8 mouse cellular contexts compared by ENCODE assay signal in the genomic region with DNA sequence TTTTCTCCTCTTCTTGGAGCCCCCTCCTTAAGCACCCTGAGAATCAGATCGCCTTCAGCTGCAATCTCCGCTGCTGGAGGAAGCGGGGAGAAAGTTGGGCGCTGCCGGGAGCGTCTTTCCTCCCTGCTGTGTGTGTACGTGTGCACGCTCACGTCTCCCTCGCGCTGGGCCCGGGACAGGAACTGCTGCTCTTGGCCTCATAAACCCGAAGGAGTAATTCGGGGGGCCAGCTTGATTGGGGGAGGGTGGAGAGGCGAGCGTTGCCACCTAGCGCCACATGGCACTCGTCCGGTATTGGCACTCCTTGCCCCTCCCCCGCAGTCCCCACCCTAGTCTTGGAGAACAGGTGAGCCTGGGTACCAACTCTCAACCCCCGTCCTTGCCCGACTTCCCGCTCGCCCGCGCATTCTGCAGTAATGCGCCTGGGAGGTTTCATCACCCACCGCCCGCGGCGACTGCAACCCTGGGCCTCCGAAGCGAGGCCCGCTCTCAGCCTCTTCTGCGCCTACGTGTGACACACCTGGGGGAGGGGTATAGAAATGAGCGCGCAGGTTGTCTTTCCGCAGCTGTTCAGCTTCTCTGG. TPM values are rescaled to one million over a fixed set of nuclear protein-coding genes. Genes with fewer than 3 reads are reported as not detected.
A peak's percentile ranks its signal among the peaks of the same experiment; 100 is the strongest.
DNase-seq lines count a peak whose midpoint lies in the region; ATAC-seq and TF ChIP-seq lines count a peak whose summit lies in the region.

No protein-coding gene starts in this region.

- peak; percentile 13 to 31 for DNase-seq in cerebellum, postnatal 25 days
- DNase-seq in thymus, postnatal 10 days (ENCODE audit: low spot score in 2 of 2), result peak; percentile 3 to 6
- DNase-seq in thymus, adult 2 months, result no peak
- DNase-seq in adrenal gland, postnatal 36 days, result no peak
- no peak for DNase-seq in gastrocnemius, adult 8-10 months (ENCODE audit: low spot score in 2 of 2)

- no peak for TF ChIP-seq CTCF in thymus, adult 2 months (IDR thresholded peaks at IDR 0.05; ENCODE audit: borderline replicate concordance, control insufficient read depth, extremely low read depth, insufficient read depth, low read length, poor library complexity)
- TF ChIP-seq CTCF in olfactory bulb, adult 2 months (IDR thresholded peaks at IDR 0.05; ENCODE audit: insufficient read depth, low read depth, low read length), result no peak

- WGBS in thymus, adult 2 months, result 3% methylated on average over 39 of the region's 39 CpGs
- WGBS in limb, embryonic 13.5 days, result 2% methylated on average over 36 of the region's 39 CpGs
- WGBS in olfactory bulb, adult 2 months, result 8% methylated on average over 39 of the region's 39 CpGs

- TF ChIP-seq POLR2A in thymus, adult 2 months (IDR thresholded peaks at IDR 0.05; ENCODE audit: control insufficient read depth, extremely low read depth, insufficient read depth, low read length, poor library complexity), result no peak
- TF ChIP-seq POLR2A in olfactory bulb, adult 2 months (IDR thresholded peaks at IDR 0.05; ENCODE audit: insufficient read depth, low read depth, low read length), result no peak

- H3K4me3 ChIP-seq in thymus, adult 2 months (ENCODE audit: control insufficient read depth, insufficient read depth, low read length), result no peak overlapping the region
- H3K4me3 ChIP-seq in limb, embryonic 13.5 days, result peak overlapping the region; percentile 57
- peak overlapping the region; percentile 23; the same call in 1 of the 2 replicates for H3K4me3 ChIP-seq in olfactory bulb, adult 2 months (ENCODE audit: insufficient read depth, low read depth, low read length)

- no peak for ATAC-seq in cerebellum, adult (ENCODE audit: insufficient number of reproducible peaks, low FRiP score, low TSS enrichment)
- no peak for ATAC-seq in limb, embryonic 13.5 days (ENCODE audit: low FRiP score, low read depth)

- H3K9ac ChIP-seq in limb, embryonic 13.5 days, result no peak overlapping the region

- H3K4me2 ChIP-seq in limb, embryonic 13.5 days (replicated peaks), result peak overlapping the region; percentile 99

- H3K27me3 ChIP-seq in thymus, adult 2 months (ENCODE audit: control insufficient read depth, insufficient read depth, low read length), result peaks cover 5% of the 10 kb centered on the region; the same call in 1 of the 2 replicates
- peaks cover 67% of the 10 kb centered on the region for H3K27me3 ChIP-seq in limb, embryonic 13.5 days

- H3K9me3 ChIP-seq in limb, embryonic 13.5 days, result no peaks in the 10 kb centered on the region; the same call in 1 of the 2 replicates

- H3K27ac ChIP-seq in thymus, adult 2 months (ENCODE audit: control insufficient read depth, insufficient read depth, low read length), result no peak overlapping the region
- no peak overlapping the region for H3K27ac ChIP-seq in limb, embryonic 13.5 days
- no peak overlapping the region for H3K27ac ChIP-seq in olfactory bulb, adult 2 months (ENCODE audit: insufficient read depth, low read depth, low read length)

- H3K36me3 ChIP-seq in thymus, adult 2 months (ENCODE audit: control insufficient read depth, insufficient read depth, low read length), result no peaks in the 10 kb centered on the region
- H3K36me3 ChIP-seq in limb, embryonic 13.5 days, result no peaks in the 10 kb centered on the region

- H3K4me1 ChIP-seq in thymus, adult 2 months (replicated peaks; ENCODE audit: control insufficient read depth, insufficient read depth, low read length), result no peaks in the 10 kb centered on the region
- peaks cover 30% of the 10 kb centered on the region for H3K4me1 ChIP-seq in limb, embryonic 13.5 days
- H3K4me1 ChIP-seq in olfactory bulb, adult 2 months (ENCODE audit: control insufficient read depth, insufficient read depth, low read length), result peaks cover 30% of the 10 kb centered on the region

RNA-seq across cellular contexts. Expression of a gene that starts 1.5 kb away (rescaled TPM):
- 1.9 and 2.1 TPM in 2 replicates for polyA plus RNA-seq in thymus, adult 2 months (2012; rRNA removed)
- 2.2 and 2.5 TPM in 2 replicates for polyA plus RNA-seq in limb, embryonic 13.5 days (2015; fragmentation: Nextera tagmentation; extraction: Ambion mirVana)
- polyA plus RNA-seq in olfactory bulb, adult 2 months (2012; ENCODE audit: insufficient read depth, insufficient read length, low replicate concordance, missing spikeins), result not detected in 2 replicates
- total RNA-seq in adrenal gland, postnatal 36 days (2021), result 1 to 10 TPM in 1 of 2 experiments, under 1 TPM in 1; 0.86 to 1.4 TPM
- 10 to 100 TPM in 1 of 4 experiments, 1 to 10 TPM in 3; 1.1 to 25.7 (median 4.5) TPM for total RNA-seq in gastrocnemius, adult 8-10 months (2022)

Comparison
In these comparisons a context has a peak if more than half of its experiments do, and no peak if none do; other contexts are left out.
1. DNase-seq: peak in cerebellum, postnatal 25 days (2 of 2) and thymus, postnatal 10 days (2 of 2); none in thymus, adult 2 months (single experiment), adrenal gland, postnatal 36 days (0 of 2) and gastrocnemius, adult 8-10 months (0 of 2).